Mouse (Mus musculus) embryonic facial prominence, embryonic 14.5 days (tissue): ENCODE results near the gene Olfr686. TPM values are rescaled to one million over a fixed set of nuclear protein-coding genes. Genes with fewer than 3 reads are reported as not detected.

Experiments used
- ATAC-seq: fragments of 200-750 bp; cut with Nextera tagmentation; 2 replicates; pipeline ENCODE4 v1.8.0; 2017; ENCODE audit warnings: low read depth, moderate number of reproducible peaks, moderate TSS enrichment
- DNase-seq: peaks from one replicate; pipeline ENCODE4 v3.0.0-alpha.2; 2015; ENCODE audit warnings: low spot score
- H3K27ac ChIP-seq: fragments of 300-500 bp; sonication (generic); replicated peaks from 2 replicates; pipeline ENCODE4 v1.5.1; 2014; ENCODE audit warnings: low read depth, mild to moderate bottlenecking, low read length, moderate library complexity
- H3K27me3 ChIP-seq: fragments of 300-500 bp; sonication (generic); replicated peaks from 2 replicates; pipeline ENCODE4 v1.6.1; 2014; ENCODE audit warnings: low read length; ENCODE audit not compliant: control insufficient read depth, insufficient read depth
- H3K36me3 ChIP-seq: fragments of 300-500 bp; sonication (generic); 2 replicates; pipeline ENCODE4 v1.6.1; 2014; ENCODE audit warnings: low read length, mixed read lengths; ENCODE audit not compliant: control insufficient read depth, insufficient read depth
- H3K4me1 ChIP-seq: fragments of 300-500 bp; sonication (generic); 2 replicates; pipeline ENCODE4 v1.6.1; 2014; ENCODE audit warnings: antibody characterized with exemption, low read length; ENCODE audit not compliant: control insufficient read depth, insufficient read depth
- H3K4me2 ChIP-seq: fragments of 300-500 bp; sonication (generic); 2 replicates; pipeline ENCODE4 v1.6.1; 2014; ENCODE audit warnings: low read depth, mild to moderate bottlenecking, low read length, moderate library complexity, mixed read lengths
- H3K4me3 ChIP-seq: fragments of 300-500 bp; sonication (generic); 2 replicates; pipeline ENCODE4 v1.5.1; 2014; ENCODE audit warnings: low read depth, mild to moderate bottlenecking, low read length
- H3K9ac ChIP-seq: fragments of 300-500 bp; sonication (generic); 2 replicates; pipeline ENCODE4 v1.6.1; 2014; ENCODE audit warnings: low read depth, mild to moderate bottlenecking, low read length, moderate library complexity, mixed read lengths
- H3K9me3 ChIP-seq: fragments of 300-500 bp; sonication (generic); 2 replicates; pipeline ENCODE4 v1.6.1; 2016; ENCODE audit warnings: low read length; ENCODE audit not compliant: control insufficient read depth
- WGBS: fragments of 180-500 bp; shearing (Covaris S2); extraction: QIAGEN DNeasy Blood & Tissue Kit; methylation state at CpG from one replicate; pipeline ENCODE4 v1.1.7; 2014; 5-methylcytosine and 5-hydroxymethylcytosine counted together
- polyA plus RNA-seq: library from polyadenylated mRNA; unstranded; fragments of >200 nt; fragmentation: Nextera tagmentation; extraction: Ambion mirVana; gene quantifications from 2 replicates; pipeline ENCODE4 v1.2.1, GENCODE M21; 2014

The Olfr686 gene
- polyA plus RNA-seq, 1 experiment from 2014 or later: not detected

DNA sequence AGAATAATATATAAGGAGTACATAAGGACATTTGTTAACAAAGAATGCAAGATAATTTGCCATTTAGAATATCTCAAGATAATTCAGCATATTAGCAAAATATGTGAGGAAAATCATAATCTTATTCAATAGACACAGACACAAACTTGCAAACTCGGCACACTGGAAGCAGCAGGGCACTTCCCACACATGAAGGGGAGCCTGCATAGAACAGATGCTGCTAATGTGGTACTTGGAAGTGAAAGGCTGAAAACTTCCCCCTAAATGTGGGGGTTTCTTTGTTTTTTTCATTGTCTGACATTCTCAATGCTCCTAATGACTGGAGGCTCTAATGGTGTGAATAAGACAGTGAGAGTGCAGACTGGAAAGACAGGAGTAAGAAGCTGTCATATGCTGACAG lies 7.5 kb upstream of the Olfr686 start:
- no peak overlapping the region for H3K4me3 ChIP-seq
- H3K9me3 ChIP-seq: no peaks in the 10 kb centered on the region
- DNase-seq (no peak), ATAC-seq (no peak)
- no peaks in the 10 kb centered on the region for H3K27me3 ChIP-seq
- H3K36me3 ChIP-seq: no peaks in the 10 kb centered on the region
- no peak overlapping the region for H3K9ac ChIP-seq
- WGBS: 59% methylated on average over 1 of the region's 1 CpGs
- no peaks in the 10 kb centered on the region for H3K4me1 ChIP-seq
- no peak overlapping the region for H3K27ac ChIP-seq
- H3K4me2 ChIP-seq: no peak overlapping the region

DNA sequence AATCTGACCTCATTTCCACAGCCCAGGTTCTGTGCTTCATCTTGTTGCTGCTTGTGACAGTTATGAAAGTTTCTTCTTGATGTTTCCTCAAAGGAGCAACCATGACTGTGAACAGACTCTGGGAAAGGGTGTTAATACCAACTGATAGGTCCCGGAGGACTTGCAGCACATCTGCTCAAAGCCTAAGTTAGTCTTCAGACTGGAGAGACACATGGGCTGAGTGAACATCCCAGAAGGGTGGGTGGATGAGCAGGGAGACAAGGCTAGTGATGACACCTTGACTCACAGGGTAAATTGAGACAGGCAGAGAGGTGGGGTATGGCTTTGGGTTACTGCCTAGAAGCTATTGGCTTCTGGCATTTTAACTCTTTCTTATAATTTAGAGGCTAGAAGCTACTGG lies 21.4 kb downstream of the Olfr686 start, which contains the start of gene Olfr685:
Gene Olfr685, minus strand, starts transcription at position 101 of the 400 bp plus-strand sequence.
- no peak within 1 kb of the TSS for H3K27ac ChIP-seq
- no peaks in the 10 kb centered on the region for H3K4me1 ChIP-seq
- no peaks in the 10 kb centered on the region for H3K36me3 ChIP-seq
- H3K27me3 ChIP-seq: no peaks in the 10 kb centered on the region
- WGBS: 82% methylated on average over 1 of the region's 1 CpGs
- no peaks in the 10 kb centered on the region for H3K9me3 ChIP-seq
- DNase-seq (no peak), ATAC-seq (no peak)
- H3K4me2 ChIP-seq: no peak within 1 kb of the TSS
- no peak within 1 kb of the TSS for H3K4me3 ChIP-seq
- H3K9ac ChIP-seq: no peak within 1 kb of the TSS

DNA sequence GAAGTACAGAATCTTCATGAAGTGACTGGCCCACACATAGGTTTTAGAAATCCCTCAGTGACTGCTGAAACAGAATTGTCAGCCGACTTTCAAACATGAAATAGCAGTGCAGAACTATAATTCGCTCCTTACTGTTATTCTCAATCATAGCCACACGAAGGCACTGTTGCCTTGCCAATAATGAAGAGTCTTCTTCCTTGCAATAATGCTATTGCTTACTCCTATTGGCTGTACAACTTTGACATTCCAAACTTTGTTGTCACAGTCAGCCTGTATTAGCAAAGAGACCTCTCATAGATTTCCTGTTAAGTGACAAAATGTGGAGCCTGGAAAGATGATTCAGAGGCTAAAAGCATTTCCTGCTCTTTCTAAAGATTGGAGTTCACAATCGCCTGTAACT lies 36.5 kb downstream of the Olfr686 start:
- peak; percentile 39 for DNase-seq
- Histone ChIP-seq H3K36me3 (no peaks in the 10 kb centered on the region), H3K4me2 (no peak overlapping the region), H3K27ac (no peak overlapping the region), H3K9ac (no peak overlapping the region), H3K27me3 (no peaks in the 10 kb centered on the region), H3K9me3 (no peaks in the 10 kb centered on the region), H3K4me1 (no peaks in the 10 kb centered on the region), H3K4me3 (no peak overlapping the region)
- no peak for ATAC-seq
- WGBS: 48% methylated on average over 4 of the region's 4 CpGs

DNA sequence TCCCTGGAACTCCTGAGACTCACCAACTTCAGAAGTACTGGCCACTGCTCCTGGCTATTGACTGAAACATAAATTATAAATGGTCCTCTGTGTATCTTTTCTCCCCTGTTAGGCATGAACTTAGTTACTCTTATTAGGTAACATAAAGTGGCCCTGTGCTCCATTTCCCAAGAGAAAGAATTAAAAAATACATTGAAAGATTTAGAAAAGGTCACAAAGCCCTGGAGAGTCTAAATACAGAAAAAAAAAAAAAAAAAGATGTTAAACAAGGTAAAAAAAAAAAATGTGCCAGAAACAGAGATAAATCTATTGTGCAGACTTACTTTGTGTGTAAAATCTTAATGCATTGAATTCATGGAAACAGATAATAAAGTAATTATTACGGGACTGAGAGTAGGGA lies 43.7 kb downstream of the Olfr686 start, which contains the start of gene Olfr684:
Gene Olfr684, minus strand, starts transcription at position 101 of the 400 bp plus-strand sequence.
- Histone ChIP-seq H3K4me3 (no peak within 1 kb of the TSS), H3K9ac (no peak within 1 kb of the TSS), H3K27me3 (no peaks in the 10 kb centered on the region), H3K27ac (no peak within 1 kb of the TSS), H3K4me2 (no peak within 1 kb of the TSS), H3K36me3 (no peaks in the 10 kb centered on the region), H3K4me1 (no peaks in the 10 kb centered on the region), H3K9me3 (no peaks in the 10 kb centered on the region)
- no peak for DNase-seq
- WGBS: 67% methylated on average over 1 of the region's 1 CpGs
- ATAC-seq: no peak

Other genes starting within 250 kb of the Olfr686 start
- not detected in 2 replicates for gene Olfr670, start 244.9 kb downstream of the Olfr686 start, polyA plus RNA-seq
- gene Olfr671, start 228.4 kb downstream of the Olfr686 start, polyA plus RNA-seq: not detected in 2 replicates
- 0.22 and 0.36 TPM in 2 replicates for gene Olfr672, start 205.5 kb downstream of the Olfr686 start, polyA plus RNA-seq
- not detected in 2 replicates for gene Olfr675, start 179.0 kb downstream of the Olfr686 start, polyA plus RNA-seq
- not detected in 2 replicates for gene Olfr676, start 174.8 kb downstream of the Olfr686 start, polyA plus RNA-seq
- gene Olfr677, start 156.1 kb downstream of the Olfr686 start, polyA plus RNA-seq: not detected in 2 replicates
- gene Olfr678, start 143.0 kb downstream of the Olfr686 start, polyA plus RNA-seq: not detected in 2 replicates
- 0.06 TPM in 1 of 2 replicates, not detected in the other for gene Olfr679, start 126.3 kb downstream of the Olfr686 start, polyA plus RNA-seq
- not detected in 2 replicates for gene Olfr680-ps1, start 114.7 kb downstream of the Olfr686 start, polyA plus RNA-seq
- gene Olfr681, start 90.6 kb downstream of the Olfr686 start, polyA plus RNA-seq: 0.18 TPM in 1 of 2 replicates, not detected in the other
- gene Olfr683, start 60.5 kb downstream of the Olfr686 start, polyA plus RNA-seq: not detected in 2 replicates
- not detected in 2 replicates for gene Olfr684, start 43.8 kb downstream of the Olfr686 start, polyA plus RNA-seq
- gene Olfr685, start 21.5 kb downstream of the Olfr686 start, polyA plus RNA-seq: 0.10 and 0.31 TPM in 2 replicates
- not detected in 2 replicates for gene Olfr688, start 80.6 kb upstream of the Olfr686 start, polyA plus RNA-seq
- 0.18 TPM in 2 replicates for gene Olfr689, start 103.7 kb upstream of the Olfr686 start, polyA plus RNA-seq
- gene Olfr690, start 126.6 kb upstream of the Olfr686 start, polyA plus RNA-seq: not detected in 2 replicates
- gene Olfr691, start 134.8 kb upstream of the Olfr686 start, polyA plus RNA-seq: 0.34 TPM in 1 of 2 replicates, not detected in the other
- 0.18 and 0.35 TPM in 2 replicates for gene Olfr692, start 160.7 kb upstream of the Olfr686 start, polyA plus RNA-seq
- 0.42 TPM in 1 of 2 replicates, not detected in the other for gene Gm5901, start 167.6 kb upstream of the Olfr686 start, polyA plus RNA-seq
- 37.6 and 39.0 TPM in 2 replicates for gene Fam160a2, start 192.6 kb upstream of the Olfr686 start, polyA plus RNA-seq
- 0.10 and 0.36 TPM in 2 replicates for gene Cnga4, start 197.1 kb upstream of the Olfr686 start, polyA plus RNA-seq
- gene Cckbr, start 218.2 kb upstream of the Olfr686 start, polyA plus RNA-seq: 0.10 and 0.22 TPM in 2 replicates